Mouse (Mus musculus) gastrocnemius, adult 2 months (tissue): ENCODE data around the gene Fam117b. TPM values are rescaled to one million over a fixed set of nuclear protein-coding genes. Genes with fewer than 3 reads are reported as not detected.

Experiments
- DNase-seq: peaks from one replicate; pipeline ENCODE4 v3.0.0; 2022
- H3K27ac ChIP-seq: fragments of 200-600 bp; 2 replicates; pipeline ENCODE4 v1.8.1; 2022; ENCODE audit warnings: mild to moderate bottlenecking
- H3K4me3 ChIP-seq: fragments of 200-600 bp; 2 replicates; pipeline ENCODE4 v1.8.1; 2022; ENCODE audit warnings: mild to moderate bottlenecking, moderate library complexity
- CTCF ChIP-seq: fragments of 200-600 bp; IDR thresholded peaks from 2 replicates; pipeline ENCODE4 v1.8.1; 2022; ENCODE audit warnings: antibody characterized with exemption, mild to moderate bottlenecking, moderate library complexity
- intact Hi-C: fragments of 180-260 bp; cut with DNase I; formaldehyde crosslinking; loops from one replicate; pipeline ENCODE4 v1.15.1; 2025
- total RNA-seq, 2 experiments: library from RNA; stranded (reverse); gene quantifications; 2 replicates each; pipeline ENCODE4 v1.2.3; 2021

The Fam117b gene
- total RNA-seq, 2 experiments from 2014 or later = 4.4 to 9.3 TPM

GRCm38 (mm10) chr1:59947509-59947908 lies 34.7 kb downstream of the Fam117b start:
- H3K4me3 ChIP-seq = no peak overlapping the region
- no peak for DNase-seq
- H3K27ac ChIP-seq = no peak overlapping the region
- TF ChIP-seq CTCF = no peak
- intact Hi-C loops = no loop called here

DNA sequence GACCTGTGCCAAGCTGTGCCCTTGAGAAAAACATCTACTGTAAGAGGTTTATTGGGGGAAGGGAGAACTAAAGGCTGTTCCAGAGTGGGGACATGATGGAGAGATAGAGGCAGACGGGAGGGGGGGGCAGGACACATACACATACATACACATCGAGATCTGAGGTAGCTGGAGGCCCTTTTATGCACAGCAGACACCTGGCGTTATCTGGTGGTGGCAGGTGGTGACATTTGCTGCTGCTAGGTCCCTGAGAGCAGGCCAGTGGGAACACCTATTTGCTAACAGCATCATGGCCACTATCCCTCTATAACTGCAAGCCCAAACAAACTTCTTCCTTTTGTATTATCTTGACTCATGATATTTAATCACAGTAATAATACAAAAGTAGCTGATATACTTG lies 44.4 kb downstream of the Fam117b start:
- intact Hi-C loops = no loop called here
- DNase-seq = no peak
- no peak overlapping the region for H3K27ac ChIP-seq
- TF ChIP-seq CTCF = no peak
- H3K4me3 ChIP-seq = no peak overlapping the region

DNA sequence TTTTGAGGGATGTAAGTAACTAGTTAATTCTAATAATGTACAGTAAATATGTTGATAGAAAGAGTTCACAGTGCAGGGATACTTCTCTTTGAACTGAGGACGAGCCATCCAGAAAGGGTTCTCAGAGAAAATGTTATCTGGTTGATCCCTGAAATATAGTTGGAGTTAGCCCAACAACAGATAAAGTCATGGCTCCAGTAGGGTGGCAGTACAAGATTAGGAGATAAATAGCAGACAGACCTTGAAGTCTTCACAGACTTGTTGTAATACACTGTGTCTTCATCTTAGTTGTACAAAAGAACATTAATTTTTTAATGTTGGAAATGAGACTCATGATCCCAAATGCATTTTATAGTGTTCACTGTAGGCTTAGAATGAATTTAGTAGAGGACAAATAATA lies 47.1 kb downstream of the Fam117b start:
- no peak for DNase-seq
- TF ChIP-seq CTCF = no peak
- intact Hi-C loops = no loop called here
- Histone ChIP-seq H3K27ac (no peak overlapping the region), H3K4me3 (no peak overlapping the region)

DNA sequence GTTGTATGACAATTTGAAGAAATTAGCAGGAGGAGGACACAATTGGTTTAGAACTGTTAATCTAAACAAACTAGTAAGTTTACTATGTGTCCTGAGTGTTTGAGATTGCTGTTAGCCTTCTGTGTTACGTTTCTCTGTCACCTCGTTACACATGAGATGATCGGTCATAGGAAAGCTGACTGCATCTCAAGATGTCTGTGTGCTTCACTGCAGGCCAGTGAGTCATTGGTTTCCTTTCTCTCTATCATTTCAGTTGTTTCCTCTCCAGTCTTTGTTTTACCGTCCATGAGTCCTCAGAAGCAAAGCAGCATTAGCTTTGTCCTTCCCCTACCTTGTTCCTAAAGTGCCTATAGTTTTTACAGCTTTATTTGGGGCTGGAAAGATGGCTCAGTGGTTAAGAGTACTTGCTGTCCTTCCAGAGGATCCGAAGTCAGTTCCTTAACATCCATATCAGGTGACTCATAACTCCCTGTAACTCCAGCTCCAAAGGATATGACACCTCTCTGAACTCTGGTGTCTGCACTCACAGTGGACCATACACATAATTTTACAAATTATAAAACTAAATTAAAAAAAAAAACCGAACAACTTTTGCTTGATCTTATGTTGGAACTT lies 53.5 kb downstream of the Fam117b start:
- no peak for DNase-seq
- Histone ChIP-seq H3K4me3 (no peak overlapping the region), H3K27ac (no peak overlapping the region)
- TF ChIP-seq CTCF = no peak
- intact Hi-C loops = loop anchor here (5.0 kb wide), 1 partner anchor 44 kb away; no protein-coding TSS in a partner anchor

DNA sequence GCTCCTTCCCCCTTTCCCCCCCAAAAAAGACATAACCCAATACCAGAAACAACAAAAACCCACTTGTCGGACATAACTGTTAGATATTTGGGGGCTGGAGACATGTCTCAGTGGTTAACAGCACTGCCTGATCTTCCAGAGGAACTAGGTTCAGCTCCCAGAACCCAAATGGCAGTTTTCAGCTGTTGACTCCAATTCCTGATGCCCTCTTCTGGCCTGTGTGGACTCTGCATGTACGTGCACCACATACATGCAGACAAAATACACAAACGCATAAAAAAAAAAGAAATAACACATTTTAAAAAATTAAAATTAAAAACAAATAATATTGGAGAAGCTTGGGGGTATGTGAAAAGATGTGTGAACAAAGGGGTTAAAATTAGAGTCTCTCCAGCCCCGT lies 54.5 kb downstream of the Fam117b start:
- Histone ChIP-seq H3K27ac (no peak overlapping the region), H3K4me3 (no peak overlapping the region)
- intact Hi-C loops = loop anchor here (1.0 to 5.0 kb wide), 2 partner anchors 45 to 84 kb away; no protein-coding TSS in a partner anchor
- DNase-seq = peak; percentile 31
- peak; percentile 65 for TF ChIP-seq CTCF

- no peak for DNase-seq
- Histone ChIP-seq H3K27ac (no peak overlapping the region), H3K4me3 (no peak overlapping the region)
- intact Hi-C loops = no loop called here
- no peak for TF ChIP-seq CTCF
Measured at GRCm38 (mm10) chr1:59986626-59987025, 73.8 kb downstream of the Fam117b start.

GRCm38 (mm10) chr1:59987399-59988040 lies 74.7 kb downstream of the Fam117b start:
- intact Hi-C loops = no loop called here
- Histone ChIP-seq H3K4me3 (no peak overlapping the region), H3K27ac (no peak overlapping the region)
- no peak for DNase-seq
- no peak for TF ChIP-seq CTCF

DNA sequence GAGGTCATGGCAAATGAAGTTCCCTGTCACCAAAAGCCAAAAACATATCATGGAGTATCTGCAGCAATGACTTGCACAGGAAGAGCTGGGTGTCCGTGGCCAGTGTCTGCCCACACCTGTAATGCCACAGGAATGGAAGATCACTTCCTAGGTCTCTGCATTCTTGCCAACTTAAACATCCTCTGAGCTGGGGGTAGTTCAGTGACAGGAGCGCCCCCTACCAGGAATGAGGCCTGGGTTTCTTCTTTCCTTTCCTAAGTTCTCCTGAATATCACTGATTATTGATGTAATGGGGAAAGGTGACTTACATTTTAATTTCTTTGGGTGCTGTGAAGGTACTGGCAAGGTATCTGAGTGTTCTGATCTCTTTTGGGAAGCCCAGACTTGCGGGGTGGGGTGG lies 82.8 kb downstream of the Fam117b start:
- Histone ChIP-seq H3K27ac (no peak overlapping the region), H3K4me3 (no peak overlapping the region)
- DNase-seq = no peak
- intact Hi-C loops = no loop called here
- TF ChIP-seq CTCF = no peak

DNA sequence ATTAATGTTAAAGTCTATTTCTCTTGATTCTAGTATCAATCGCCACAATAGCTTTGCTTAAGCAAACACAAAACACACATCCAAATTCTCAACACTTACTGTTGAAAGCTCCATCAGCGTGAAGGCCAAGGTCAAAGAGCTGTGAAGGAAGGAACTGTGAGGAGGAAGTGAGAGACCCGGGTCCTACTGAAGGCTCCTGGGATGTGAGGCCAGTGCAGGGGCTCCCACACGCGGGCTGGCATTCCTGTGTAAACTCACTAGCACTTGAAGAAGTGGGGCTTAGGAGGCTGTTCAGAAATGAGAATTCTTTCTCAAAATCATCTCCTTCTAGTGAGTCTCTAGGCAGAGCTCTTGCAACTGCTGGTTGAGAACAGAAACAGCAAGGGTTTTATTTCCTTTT lies 84.5 kb downstream of the Fam117b start:
- H3K4me3 ChIP-seq = no peak overlapping the region
- no peak for TF ChIP-seq CTCF
- H3K27ac ChIP-seq = no peak overlapping the region
- no peak for DNase-seq
- intact Hi-C loops = no loop called here

- DNase-seq = no peak
- peak; percentile 52 for TF ChIP-seq CTCF
- Histone ChIP-seq H3K4me3 (no peak overlapping the region), H3K27ac (peak overlapping the region; percentile 28; the same call in 1 of the 2 replicates)
- intact Hi-C loops = loop anchor here (2.0 kb wide), 1 partner anchor 118 kb away; no protein-coding TSS in a partner anchor
Measured at GRCm38 (mm10) chr1:60000319-60000718, 87.5 kb downstream of the Fam117b start.

- no peak for TF ChIP-seq CTCF
- DNase-seq = no peak
- Histone ChIP-seq H3K4me3 (no peak overlapping the region), H3K27ac (no peak overlapping the region)
- intact Hi-C loops = no loop called here
Measured at GRCm38 (mm10) chr1:60007337-60007736, 94.5 kb downstream of the Fam117b start.

GRCm38 (mm10) chr1:60008743-60009142 lies 95.9 kb downstream of the Fam117b start:
- H3K4me3 ChIP-seq = no peak overlapping the region
- H3K27ac ChIP-seq = no peak overlapping the region
- peak; percentile 38 for DNase-seq
- intact Hi-C loops = no loop called here
- no peak for TF ChIP-seq CTCF

GRCm38 (mm10) chr1:60013779-60014178 lies 101.0 kb downstream of the Fam117b start:
- intact Hi-C loops = no loop called here
- DNase-seq = no peak
- Histone ChIP-seq H3K27ac (no peak overlapping the region), H3K4me3 (no peak overlapping the region)
- TF ChIP-seq CTCF = no peak

- no peak for TF ChIP-seq CTCF
- DNase-seq = no peak
- Histone ChIP-seq H3K27ac (peak overlapping the region; percentile 13; the same call in 1 of the 2 replicates), H3K4me3 (no peak overlapping the region)
- intact Hi-C loops = no loop called here
Measured at GRCm38 (mm10) chr1:60015511-60015910, 102.7 kb downstream of the Fam117b start.
